Mouse (Mus musculus) cerebellum, postnatal 25 days (tissue): ENCODE measurements at regions not wholly inside any gene's neighbourhood (a gene's known extent, or its start where the extent isn't known, plus 50 kb on each side); places are given as distances from the start of the nearest gene placed in this dataset.
"Not testable (repeated sequence)": the region's sequence is repeated elsewhere in the genome, so short reads cannot be mapped to it uniquely, and the experiment has no call there.

Source experiments
- DNase-seq, 2 experiments: peaks; one replicate each; pipeline ENCODE4 v3.0.0; 2021; ENCODE audit warnings: mixed read lengths in 2 of 2

DNA sequence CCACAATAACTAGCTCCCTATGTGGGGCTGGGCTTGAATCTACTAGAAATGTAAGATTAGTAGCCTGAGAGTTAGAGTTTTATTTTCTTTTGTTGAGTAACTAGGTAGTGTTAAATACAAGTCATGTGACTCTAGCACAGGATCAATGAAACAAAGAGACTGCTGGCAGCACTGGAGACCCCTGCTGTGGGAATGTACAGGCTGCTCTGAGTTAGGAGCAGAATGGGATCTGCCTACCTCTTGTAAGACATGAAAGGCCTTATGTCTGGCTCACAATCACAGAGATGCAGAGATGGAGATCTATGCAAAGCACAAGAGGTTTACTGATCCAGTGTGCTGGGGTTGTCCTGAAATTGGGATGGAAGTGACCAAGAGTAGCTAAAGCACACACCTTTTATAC, 193.9 kb upstream of the Kcnmb2 start:
- DNase-seq = not testable (repeated sequence)

DNA sequence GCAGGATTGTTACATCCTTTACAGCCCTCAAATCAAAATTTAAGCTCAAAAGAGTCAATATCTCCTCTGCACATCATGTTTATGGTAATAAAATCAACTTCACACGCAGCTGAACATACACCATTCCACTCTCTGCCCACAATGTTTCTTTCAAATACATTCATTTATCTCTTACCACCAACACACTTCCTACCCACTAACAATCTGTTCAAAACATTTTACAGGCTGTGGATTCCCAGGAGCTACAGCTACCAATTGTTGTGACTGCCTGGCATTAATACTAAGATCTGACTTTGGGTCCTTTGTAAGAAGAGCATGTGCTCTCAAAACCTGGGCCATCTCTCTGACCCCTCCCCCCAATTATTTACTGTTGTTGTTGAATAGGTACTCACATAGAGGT, 161.0 kb upstream of the Kcnmb2 start:
- DNase-seq = no peak

DNA sequence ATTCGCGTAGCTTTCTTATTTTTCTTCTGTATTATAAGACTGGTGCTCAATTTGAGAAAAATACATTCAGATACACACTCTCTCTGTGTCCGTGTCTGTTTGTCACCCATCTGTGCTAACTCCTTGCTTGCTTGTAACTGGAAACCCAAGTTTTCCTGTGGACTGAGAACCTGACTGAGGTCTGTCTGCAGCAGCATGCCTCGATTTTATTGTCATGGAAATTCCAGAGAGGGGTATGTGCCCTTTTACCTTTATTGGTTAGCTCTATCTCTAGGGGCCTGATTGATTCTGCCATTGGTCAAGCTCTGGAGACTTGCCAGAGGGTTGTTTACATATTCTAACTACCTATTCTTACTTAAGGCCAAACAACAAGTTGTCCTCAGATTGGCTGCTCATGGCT, 146.4 kb upstream of the Kcnmb2 start:
- no peak for DNase-seq

DNA sequence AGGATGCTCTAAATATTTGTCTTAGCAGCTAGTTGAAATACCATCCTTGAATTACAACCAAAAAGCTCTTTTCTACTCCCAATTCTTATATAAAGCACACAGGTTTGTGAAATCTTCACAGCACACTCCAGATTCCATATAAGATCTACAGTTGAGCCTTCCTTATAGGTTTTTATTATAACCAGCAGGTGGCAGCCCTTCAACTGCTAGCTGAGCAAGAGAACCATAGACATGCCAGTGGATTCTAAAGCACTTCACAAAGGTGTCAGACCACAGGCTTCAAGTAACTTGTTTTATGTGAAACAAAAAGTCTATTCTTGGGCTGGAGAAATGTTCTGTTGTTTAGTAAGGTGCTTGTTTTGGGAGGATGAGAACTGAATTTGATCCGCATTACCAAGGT, 133.1 kb upstream of the Kcnmb2 start:
- peak in 1 of 2 experiments; percentile 16 for DNase-seq

DNA sequence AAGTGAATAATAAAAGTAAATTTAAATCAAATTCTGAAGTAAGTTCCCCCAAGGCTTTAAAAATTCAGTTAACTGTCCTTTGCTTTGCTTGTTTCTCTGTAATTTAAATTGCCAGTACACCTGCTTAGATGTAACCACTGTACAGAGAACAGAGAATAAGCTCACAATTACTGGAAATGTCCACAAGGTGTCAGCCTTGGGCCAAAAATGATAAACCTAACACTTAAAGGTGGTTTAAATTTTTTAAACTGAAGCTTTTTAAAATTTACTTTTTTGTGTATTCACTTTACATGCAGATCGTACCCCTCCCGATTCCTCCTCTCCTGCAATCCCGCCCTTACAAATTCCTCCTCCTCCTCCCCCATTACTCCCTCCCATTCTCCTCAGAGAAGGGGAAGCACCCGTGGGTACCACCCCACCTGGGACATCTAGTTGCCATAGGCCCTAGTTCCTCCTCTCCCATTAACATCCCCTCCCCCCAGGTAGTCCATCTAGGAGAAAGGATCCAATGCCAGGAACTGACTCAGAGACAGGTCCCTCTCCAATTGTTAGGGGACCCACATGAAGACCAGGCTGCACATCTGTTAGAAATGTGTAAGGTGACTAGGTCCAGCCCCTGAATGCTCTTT, 111.9 kb upstream of the Kcnmb2 start:
- peak; percentile 27 to 53 for DNase-seq

DNA sequence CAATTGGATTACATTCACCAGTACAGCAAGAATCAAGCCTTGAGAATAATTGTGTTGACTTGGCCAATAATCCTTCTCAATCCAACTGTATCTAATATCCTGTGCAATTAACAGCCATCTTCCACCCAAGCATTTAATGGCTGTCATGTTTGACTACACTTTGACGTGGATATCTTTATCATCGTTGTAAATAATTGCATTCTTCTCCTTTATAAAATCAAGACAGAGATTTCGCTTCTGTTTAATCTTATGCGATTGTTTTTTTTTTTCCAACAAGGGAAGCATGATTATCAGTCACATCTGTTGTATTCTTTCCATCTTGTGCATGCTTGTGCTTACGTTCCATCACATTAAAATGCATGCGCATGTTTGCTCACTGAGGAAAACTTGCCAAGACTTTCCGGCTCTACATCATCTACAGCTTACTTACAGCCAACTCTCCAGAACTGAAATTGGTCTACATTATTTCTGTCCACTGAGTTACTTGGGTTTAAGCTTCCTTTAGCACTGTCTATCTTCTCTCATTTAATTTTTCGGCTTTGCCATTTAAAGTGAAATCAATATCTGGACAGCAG, 108.8 kb upstream of the Kcnmb2 start:
- no peak for DNase-seq

DNA sequence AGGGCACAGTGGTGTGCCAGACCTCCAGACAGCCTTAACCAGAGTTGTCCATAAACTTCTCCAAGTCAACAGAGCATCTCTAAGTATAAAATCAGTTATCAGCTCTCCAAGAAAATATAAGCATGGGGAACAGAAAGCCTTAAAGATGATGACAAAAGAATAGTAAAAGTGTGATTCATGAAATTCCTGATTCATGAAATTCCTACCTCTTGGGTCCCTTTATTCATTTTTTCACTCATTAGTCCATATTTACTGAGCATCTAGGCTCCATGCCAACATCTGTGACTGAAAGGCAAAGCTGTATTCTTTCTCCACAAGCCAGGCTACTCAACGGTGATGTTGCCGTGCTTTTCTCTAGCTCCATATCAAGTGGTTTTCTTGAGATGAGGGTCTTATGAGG, 105.7 kb upstream of the Kcnmb2 start:
- no peak for DNase-seq

DNA sequence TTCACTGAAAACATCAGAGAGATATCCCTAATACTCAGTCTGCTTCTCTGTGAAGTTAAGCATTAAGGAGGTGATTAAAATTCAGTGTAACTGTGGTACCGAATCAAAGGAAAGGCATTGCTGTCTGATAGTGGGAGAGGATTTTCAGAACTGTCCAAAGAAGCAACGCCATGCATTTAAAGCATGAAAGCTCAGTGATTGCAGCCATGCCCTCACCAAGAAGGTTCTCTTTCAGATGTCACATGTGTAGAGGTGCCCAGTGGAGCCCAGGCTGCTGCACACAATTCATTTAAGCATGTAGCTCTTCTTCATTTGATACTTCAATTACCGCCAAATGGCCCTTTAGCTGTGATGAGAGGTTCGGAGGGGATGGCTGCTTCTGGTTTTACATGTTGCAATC, 103.1 kb upstream of the Kcnmb2 start:
- no peak for DNase-seq

DNA sequence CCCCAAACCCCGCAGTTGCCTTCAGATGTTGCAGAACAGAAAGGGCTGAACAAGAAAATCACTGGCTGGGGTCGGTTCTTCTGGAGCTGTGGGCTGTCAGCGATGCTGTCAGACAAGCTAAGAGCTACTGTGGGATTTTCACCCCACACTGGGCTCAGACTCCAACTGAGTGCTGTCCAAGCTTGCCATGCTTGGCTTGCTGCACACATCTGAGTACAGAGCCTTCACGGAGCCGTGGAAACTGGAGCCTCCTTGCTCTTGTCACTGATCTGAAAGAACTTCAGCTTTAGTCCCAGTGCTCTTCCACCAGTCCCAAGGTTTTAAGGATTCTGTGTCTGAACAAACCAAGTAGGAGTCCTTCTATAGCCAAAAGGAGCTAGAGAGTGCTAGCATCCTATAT, 98.3 kb upstream of the Kcnmb2 start:
- DNase-seq = no peak

DNA sequence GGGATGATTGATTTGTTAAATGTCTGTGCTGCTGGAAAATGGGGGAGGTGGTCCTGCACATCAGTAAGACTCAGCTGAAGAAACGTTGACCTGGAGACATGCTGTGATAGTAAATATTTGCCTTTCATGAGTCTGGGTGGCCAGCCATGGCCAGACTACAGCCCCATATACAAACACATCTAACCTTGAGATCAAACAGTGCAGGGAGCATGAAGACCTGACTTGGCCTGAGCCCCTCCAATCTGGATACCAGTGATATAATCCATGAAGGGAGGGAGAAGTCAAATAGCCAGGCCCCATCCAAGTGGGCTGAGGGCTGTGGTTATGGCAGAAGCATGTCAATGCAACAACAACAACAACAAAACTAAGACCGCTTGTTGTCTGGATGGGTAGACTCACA, 94.6 kb upstream of the Kcnmb2 start:
- DNase-seq = no peak

DNA sequence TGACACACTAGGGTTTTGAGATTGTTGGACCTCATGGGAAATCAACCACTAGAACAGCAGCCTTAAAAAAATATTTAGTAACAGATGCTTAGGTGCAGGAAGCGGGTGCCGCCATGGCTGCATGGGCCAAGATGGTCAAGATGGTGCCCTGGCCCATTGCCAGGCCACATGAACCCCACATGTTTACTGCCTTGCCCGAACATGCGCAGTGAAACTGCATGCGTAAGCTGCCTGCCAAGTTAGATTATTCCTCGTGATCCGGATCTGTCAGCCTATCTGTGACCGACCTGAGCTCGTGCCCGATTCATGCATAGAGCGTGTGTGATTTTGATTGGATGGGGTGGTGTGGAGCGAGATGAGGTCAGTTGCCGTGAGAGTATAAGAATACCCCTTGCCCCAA, 93.2 kb upstream of the Kcnmb2 start:
- peak; percentile 10 to 28 for DNase-seq

DNA sequence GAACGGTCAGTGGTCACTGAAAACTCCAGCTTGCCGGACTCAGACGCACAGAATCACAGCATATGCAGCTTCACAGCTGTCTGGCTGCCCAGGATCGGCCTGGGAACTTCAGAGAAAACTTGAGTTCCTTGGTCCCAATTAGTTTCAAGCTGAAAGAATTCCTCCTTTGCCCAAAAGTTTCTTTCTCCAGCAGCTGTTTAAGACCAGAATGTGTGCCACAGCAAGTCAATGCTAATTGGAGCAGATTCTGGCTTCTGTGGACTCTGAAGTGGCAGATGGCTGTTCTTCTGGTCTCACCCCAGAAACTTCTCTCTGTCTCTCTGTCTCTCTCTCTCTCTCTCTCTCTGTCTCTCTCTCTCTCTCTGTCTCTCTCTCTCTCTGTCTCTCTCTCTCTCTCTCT, 91.1 kb upstream of the Kcnmb2 start:
- no peak for DNase-seq

DNA sequence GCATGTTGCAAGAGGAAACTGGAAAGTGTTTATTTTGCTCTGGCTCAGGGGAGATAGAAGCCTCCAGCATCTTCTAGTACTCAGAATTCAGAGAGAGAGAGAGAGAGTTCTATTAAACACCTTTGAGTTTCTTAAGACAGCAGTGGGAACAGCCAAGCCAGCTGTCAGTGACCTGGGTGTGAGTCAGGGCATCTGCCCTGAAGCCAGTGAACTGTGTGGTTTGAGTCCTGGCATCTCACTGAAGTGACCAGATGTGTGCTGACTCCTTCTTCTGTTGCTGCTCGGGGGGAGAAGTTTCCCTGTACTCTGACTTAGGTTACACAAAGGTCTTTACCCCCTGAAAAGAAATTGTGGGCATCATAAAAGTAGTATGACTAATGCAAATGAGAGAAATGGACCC, 70.4 kb upstream of the Kcnmb2 start:
- DNase-seq = no peak

DNA sequence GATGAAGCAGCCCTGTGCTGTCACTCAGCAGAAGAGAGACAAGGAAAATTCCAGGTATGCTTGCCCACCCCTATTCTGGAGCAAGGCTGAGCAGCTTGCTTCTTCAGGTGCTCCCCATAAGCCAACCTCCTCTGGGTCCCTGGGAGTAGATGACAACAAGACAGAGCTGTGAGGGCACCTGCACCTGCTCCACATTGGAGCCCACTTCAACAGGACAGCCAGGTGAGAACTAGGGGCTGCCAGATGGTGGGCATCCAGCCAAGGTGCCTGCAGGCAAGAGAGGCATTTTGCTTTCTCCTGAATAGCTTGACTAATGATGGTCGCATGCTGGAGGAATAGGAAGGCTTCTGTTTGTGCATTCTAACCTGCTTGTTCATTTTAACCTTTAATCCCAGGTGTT, 61.1 kb upstream of the Kcnmb2 start:
- peak; percentile 24 to 60 for DNase-seq

DNA sequence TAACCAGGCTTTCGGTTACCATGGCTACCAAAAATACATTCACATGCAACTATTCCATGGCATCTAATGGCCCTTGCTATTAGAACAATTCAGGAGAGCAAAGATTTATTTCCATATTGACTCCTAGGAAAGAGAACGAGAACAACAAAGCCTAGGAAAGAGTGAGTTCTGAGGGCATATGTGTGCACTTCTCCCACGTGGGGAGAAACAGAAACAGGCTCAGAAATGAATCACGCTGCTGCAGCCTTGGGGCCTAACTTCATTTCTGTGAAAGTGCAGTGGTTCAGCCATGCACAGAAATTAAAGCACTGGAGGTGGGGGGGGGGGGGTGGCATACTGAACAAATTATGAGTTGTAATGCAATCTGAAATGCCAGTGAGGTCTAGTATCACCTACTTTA, 55.2 kb upstream of the Kcnmb2 start:
- no peak for DNase-seq
